Mouse (Mus musculus) heart, adult 2 months (tissue): ENCODE data around the gene Parvb. TPM values are rescaled to one million over a fixed set of nuclear protein-coding genes. Genes with fewer than 3 reads are reported as not detected.
"Not testable (repeated sequence)": the region's sequence is repeated elsewhere in the genome, so short reads cannot be mapped to it uniquely, and the experiment has no call there.

Experiments used
- DNase-seq, 2 experiments: peaks; one replicate each; pipeline ENCODE4 v3.0.0; 2021
- H3K27ac ChIP-seq: fragments of 200-600 bp; 2 replicates; pipeline ENCODE4 v1.8.1; 2022
- H3K27me3 ChIP-seq: fragments of 200-500 bp; 2 replicates; pipeline ENCODE4 v1.6.1; 2012; ENCODE audit warnings: mild to moderate bottlenecking, low read length, inconsistent platforms, mixed read lengths; ENCODE audit not compliant: control insufficient read depth, insufficient read depth
- H3K36me3 ChIP-seq: fragments of 200-500 bp; 2 replicates; pipeline ENCODE4 v1.6.1; 2012; ENCODE audit warnings: low read length, inconsistent platforms; ENCODE audit not compliant: control insufficient read depth, insufficient read depth
- H3K4me1 ChIP-seq: fragments of 200-500 bp; 2 replicates; pipeline ENCODE4 v1.6.1; 2011; ENCODE audit warnings: low read length; ENCODE audit not compliant: control insufficient read depth, insufficient read depth
- H3K4me3 ChIP-seq: fragments of 200-600 bp; 2 replicates; pipeline ENCODE4 v1.8.1; 2022
- H3K79me2 ChIP-seq: fragments of 200-500 bp; replicated peaks from 2 replicates; pipeline ENCODE4 v1.6.1; 2012; ENCODE audit warnings: mild to moderate bottlenecking, inconsistent platforms, low read length, moderate library complexity, mixed read lengths; ENCODE audit not compliant: control insufficient read depth, insufficient read depth
- H3K9ac ChIP-seq: fragments of 200-500 bp; 2 replicates; pipeline ENCODE4 v1.6.1; 2012; ENCODE audit warnings: low read depth, mild to moderate bottlenecking, control low read depth, inconsistent platforms, low read length, mixed read lengths
- CTCF ChIP-seq: fragments of 200-600 bp; IDR thresholded peaks from 2 replicates; pipeline ENCODE4 v1.8.1; 2022; ENCODE audit warnings: antibody characterized with exemption, mild to moderate bottlenecking, moderate library complexity
- EP300 ChIP-seq: fragments of 200-500 bp; IDR thresholded peaks from 2 replicates; pipeline ENCODE4 v1.6.1; 2011; ENCODE audit warnings: low read depth, low read length, control low read depth; ENCODE audit not compliant: insufficient read depth
- POLR2A ChIP-seq: fragments of 200-500 bp; IDR thresholded peaks from 2 replicates; pipeline ENCODE4 v1.6.1; 2011; ENCODE audit warnings: mild to moderate bottlenecking, low read depth, low read length, control low read depth; ENCODE audit not compliant: insufficient read depth
- whole genome bisulfite sequencing: fragments of 180-500 bp; shearing (Covaris S2); methylation state at CpG from one replicate; pipeline ENCODE4 v1.1.7; 2018; 5-methylcytosine and 5-hydroxymethylcytosine counted together
- intact Hi-C: fragments of 180-260 bp; cut with DNase I; formaldehyde crosslinking; loops from one replicate; pipeline ENCODE4 v1.15.1; 2025
- polyA plus RNA-seq: library from polyadenylated mRNA; depleted of rRNA; stranded (reverse); fragments of >200 nt; gene quantifications from 2 replicates; pipeline ENCODE4 v1.2.3, GENCODE M21; 2012
- total RNA-seq, 2 experiments: library from RNA; stranded (reverse); gene quantifications; 2 replicates each; pipeline ENCODE4 v1.2.3; 2021

Gene Parvb
- total and polyA plus RNA-seq, 3 experiments: 58.5 to 116 (median 99.4) TPM

DNA sequence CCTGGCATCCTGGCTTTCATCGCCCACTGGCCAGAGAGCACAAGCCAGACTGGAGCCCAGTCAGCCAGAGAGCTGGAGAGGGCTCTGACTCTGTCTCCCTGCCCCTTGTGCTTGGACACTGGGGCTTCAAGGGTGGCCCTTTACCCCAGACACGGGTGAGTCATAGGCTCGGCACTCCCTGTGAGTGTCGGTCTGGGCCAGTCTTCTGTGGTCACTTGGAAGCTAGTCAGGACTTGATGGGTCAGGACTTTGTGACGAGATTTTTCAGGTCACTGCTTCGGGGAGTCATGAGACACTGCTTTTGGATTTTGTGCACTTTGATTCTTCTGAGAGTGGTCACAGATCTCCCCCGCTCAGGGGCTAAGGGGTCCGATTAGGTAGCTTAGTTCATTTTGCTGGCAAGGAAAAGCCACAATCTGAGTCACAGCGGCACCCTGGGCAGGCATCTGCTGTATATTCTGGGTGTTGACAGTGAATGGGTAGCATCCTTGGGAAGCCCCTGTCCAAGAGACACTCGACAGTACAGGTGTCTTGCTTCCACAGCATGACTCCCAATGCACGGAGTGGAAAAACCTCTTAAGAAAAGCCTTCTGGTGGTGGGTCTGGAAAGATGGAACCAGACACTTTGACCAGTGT is 49.0 kb downstream of the Parvb start:
- 70% methylated on average over 11 of the region's 11 CpGs for WGBS
- Histone ChIP-seq H3K36me3 (no peaks in the 10 kb centered on the region), H3K79me2 (no peaks in the 10 kb centered on the region), H3K27me3 (no peaks in the 10 kb centered on the region), H3K27ac (no peak overlapping the region), H3K4me3 (no peak overlapping the region), H3K4me1 (no peaks in the 10 kb centered on the region), H3K9ac (no peak overlapping the region)
- peak in 1 of 2 experiments; percentile 39 for DNase-seq
- TF ChIP-seq EP300 (no peak), POLR2A (no peak), CTCF (no peak)
- intact Hi-C loops: loop anchor here (5.0 kb wide), 1 partner anchor 331 kb away; no protein-coding TSS in a partner anchor

- Histone ChIP-seq H3K36me3 (no peaks in the 10 kb centered on the region), H3K79me2 (no peaks in the 10 kb centered on the region), H3K4me3 (no peak overlapping the region), H3K27me3 (no peaks in the 10 kb centered on the region), H3K27ac (no peak overlapping the region), H3K9ac (no peak overlapping the region), H3K4me1 (no peaks in the 10 kb centered on the region)
- intact Hi-C loops: loop anchor here (5.0 kb wide), 1 partner anchor 330 kb away; no protein-coding TSS in a partner anchor
- DNase-seq: no peak
- 80% methylated on average over 20 of the region's 20 CpGs for WGBS
- TF ChIP-seq EP300 (no peak), CTCF (no peak), POLR2A (no peak)
These were observed 50.6 kb downstream of the Parvb start for GRCm38 (mm10) chr15:84282206-84283085.

DNA sequence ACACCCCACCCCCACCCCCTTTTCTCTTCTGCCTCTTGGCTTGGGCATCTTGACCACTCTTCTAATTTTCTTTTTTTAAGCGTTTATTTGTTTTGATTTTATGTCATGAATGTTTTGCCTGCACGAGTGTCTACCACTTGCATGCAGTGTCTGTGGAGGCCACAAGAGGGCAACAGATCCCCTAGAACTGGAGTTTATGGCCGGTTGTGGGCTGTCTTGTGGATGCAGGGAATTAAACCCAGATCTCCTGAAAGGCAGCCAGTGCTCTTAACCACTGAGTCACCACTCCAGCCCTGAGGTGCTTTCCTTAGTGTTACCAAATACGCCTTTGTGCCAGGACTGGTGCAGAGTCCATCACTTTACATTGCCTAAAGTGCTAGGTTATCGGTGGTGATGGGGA is 52.2 kb downstream of the Parvb start:
- H3K9ac ChIP-seq: no peak overlapping the region
- no peak overlapping the region for H3K27ac ChIP-seq
- no peak overlapping the region for H3K4me3 ChIP-seq
- H3K79me2 ChIP-seq: no peaks in the 10 kb centered on the region
- H3K36me3 ChIP-seq: no peaks in the 10 kb centered on the region
- 72% methylated on average over 5 of the region's 5 CpGs for WGBS
- no peaks in the 10 kb centered on the region for H3K27me3 ChIP-seq
- TF ChIP-seq EP300: no peak
- peak; percentile 78 for TF ChIP-seq CTCF
- no peaks in the 10 kb centered on the region for H3K4me1 ChIP-seq
- intact Hi-C loops: loop anchor here (1.0 to 5.0 kb wide), 2 partner anchors 72 to 328 kb away; no protein-coding TSS in a partner anchor
- DNase-seq: peak; percentile 38 to 61

- DNase-seq: no peak
- intact Hi-C loops: no loop called here
- no peaks in the 10 kb centered on the region for H3K36me3 ChIP-seq
These were observed 53.6 kb downstream of the Parvb start for GRCm38 (mm10) chr15:84285453-84285852.

GRCm38 (mm10) chr15:84288953-84289352 is 57.1 kb downstream of the Parvb start:
- H3K36me3 ChIP-seq, H3K4me1 ChIP-seq, H3K27me3 ChIP-seq, DNase-seq, intact Hi-C loops, H3K9ac ChIP-seq, H3K79me2 ChIP-seq, H3K27ac ChIP-seq, H3K4me3 ChIP-seq: not testable (repeated sequence)
- 91% methylated on average over 1 of the region's 1 CpGs for WGBS

More at GRCm38 (mm10) chr15:84285453-84285852, 53.6 kb downstream of the Parvb start:
- H3K9ac ChIP-seq: no peak overlapping the region
- TF ChIP-seq CTCF (no peak), POLR2A (no peak), EP300 (no peak)
- no peak overlapping the region for H3K27ac ChIP-seq
- no peak overlapping the region for H3K4me3 ChIP-seq
- H3K27me3 ChIP-seq: no peaks in the 10 kb centered on the region
- WGBS: 89% methylated on average over 7 of the region's 7 CpGs
- H3K4me1 ChIP-seq: no peaks in the 10 kb centered on the region
- no peaks in the 10 kb centered on the region for H3K79me2 ChIP-seq

- H3K79me2 ChIP-seq: no peaks in the 10 kb centered on the region
- no peaks in the 10 kb centered on the region for H3K27me3 ChIP-seq
- no peak overlapping the region for H3K9ac ChIP-seq
- no peak for DNase-seq
- 94% methylated on average over 5 of the region's 5 CpGs for WGBS
- no peak overlapping the region for H3K4me3 ChIP-seq
- H3K4me1 ChIP-seq: no peaks in the 10 kb centered on the region
- H3K36me3 ChIP-seq: no peaks in the 10 kb centered on the region
- no peak for TF ChIP-seq CTCF
- TF ChIP-seq EP300: no peak
- TF ChIP-seq POLR2A: no peak
- intact Hi-C loops: no loop called here
- H3K27ac ChIP-seq: no peak overlapping the region
These were observed 59.3 kb downstream of the Parvb start for GRCm38 (mm10) chr15:84291097-84291496.
